Mouse (Mus musculus) T-helper 1 cell (primary cell): ENCODE results near the gene Cdh13.

Experiments
- in situ Hi-C: fragments of 300-600 bp; cut with MboI, MseI; formaldehyde crosslinking; loops from one replicate; pipeline ENCODE4 v1.15.1; 2025; ENCODE audit warnings: high pct_unique_total_duplicates

Gene Cdh13

DNA sequence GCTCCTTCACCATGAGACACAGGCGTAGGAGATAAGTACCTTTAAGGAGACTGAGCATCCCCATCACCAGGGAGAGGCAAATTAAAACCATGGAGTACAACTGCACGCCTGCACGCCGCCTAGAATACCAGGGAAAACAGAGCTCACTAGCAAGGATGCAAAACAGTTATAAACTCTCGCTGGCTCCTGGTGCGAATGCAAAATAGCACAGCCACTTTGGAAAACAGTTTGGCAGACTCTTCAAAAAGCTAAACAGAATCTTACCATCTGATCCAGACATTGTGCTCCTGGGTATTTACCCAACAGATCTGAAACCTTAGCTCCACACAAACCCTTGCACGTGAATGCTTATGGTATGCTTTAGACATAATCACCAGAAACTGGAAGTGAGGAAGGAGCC lies 506.1 kb downstream of the Cdh13 start:
- in situ Hi-C loops = no loop called here

DNA sequence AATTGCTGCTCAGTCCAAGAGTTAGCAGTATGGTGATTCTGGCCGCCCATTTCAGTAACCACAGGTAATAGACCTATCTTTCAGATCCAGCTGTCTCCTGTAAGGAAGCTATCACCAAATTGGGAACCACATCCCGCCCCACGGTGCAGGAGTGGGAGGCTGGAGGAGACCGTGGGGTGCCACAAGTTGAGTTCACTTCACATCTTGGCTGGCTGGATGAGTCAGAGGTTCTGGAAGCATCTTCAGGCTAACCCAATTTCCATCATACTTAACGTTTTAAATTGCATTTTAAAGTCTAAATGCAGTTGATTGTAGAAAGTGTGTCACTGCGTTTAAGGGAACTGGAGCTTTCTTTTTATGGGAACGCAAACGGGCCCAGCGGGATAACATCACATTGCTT lies 511.4 kb downstream of the Cdh13 start:
- in situ Hi-C loops = no loop called here

DNA sequence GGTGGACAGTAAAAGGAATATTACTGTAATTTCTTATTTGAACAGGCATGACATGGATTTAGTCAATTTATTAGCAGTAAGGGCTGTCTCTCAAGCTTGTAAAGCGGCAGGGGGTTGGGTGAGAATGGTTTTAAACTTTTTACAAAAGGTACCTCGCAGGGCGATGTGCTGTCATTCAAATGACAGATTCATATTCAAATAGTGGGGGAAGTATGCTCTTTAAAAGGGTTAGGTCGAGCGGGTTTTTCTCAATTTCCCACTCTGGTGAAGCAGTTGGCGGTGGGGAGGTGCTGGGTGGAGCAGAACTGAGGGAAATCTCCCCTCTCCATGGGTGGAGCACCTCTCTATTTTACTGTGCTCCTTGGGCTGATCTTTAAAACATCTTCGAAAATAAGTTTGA lies 513.0 kb downstream of the Cdh13 start:
- in situ Hi-C loops = no loop called here

DNA sequence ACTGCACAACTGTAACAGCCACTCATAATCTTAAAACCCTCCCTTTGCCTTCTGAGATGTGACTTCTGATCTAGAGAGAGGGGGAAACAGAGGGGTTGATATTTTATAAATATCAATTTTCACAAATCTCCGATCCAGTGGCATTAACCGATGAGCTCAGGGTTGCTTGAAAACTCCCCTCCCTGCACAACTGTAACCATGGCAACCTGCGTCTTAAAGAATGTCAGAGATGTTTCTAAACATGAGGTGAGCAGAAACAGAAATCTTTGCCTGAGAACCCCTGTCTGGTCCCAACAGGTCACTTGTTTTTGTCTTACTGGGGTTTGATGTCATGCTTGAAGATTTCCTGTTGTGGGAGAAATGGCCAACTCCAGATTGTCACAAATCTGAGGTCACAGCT lies 513.6 kb downstream of the Cdh13 start:
- in situ Hi-C loops = no loop called here

DNA sequence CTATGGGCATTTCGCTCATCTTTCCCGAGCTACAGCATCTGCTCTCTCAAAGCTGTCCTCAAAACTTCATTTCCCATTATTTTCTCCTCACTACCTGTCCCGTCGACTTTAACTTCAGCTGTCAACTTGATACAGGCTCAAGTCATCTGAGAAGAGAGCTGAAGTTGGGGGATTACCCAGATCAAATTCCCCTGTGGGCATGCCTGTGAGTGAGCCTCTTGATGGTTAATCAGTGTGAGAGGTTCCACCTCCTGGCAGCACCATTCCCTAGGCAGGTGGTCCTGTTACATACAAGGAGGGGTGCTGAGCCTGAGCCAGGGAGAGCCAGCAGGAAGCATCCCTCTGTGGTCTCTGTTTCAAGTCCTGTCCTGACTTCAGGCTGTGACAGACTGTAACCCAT lies 519.6 kb downstream of the Cdh13 start:
- in situ Hi-C loops = no loop called here

DNA sequence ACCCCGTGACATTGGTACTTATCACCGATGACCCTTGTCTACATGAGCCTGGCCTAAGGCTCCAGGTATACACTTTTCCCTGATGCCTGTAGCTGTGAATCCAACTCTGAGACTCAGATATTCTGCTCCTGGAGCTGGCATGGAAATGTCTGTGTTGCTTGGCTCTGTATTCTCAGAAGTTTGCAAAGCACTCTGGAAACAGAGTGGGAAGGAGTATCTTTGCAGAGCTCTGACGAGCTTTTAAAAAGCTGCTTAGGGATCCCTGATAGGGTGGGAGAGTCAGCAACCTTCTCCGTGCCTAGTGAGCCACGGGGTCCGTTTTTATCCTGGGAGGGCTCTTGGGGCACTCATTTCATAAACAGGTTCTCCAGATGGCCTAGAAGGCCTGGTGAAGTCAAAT lies 526.1 kb downstream of the Cdh13 start:
- in situ Hi-C loops = no loop called here

DNA sequence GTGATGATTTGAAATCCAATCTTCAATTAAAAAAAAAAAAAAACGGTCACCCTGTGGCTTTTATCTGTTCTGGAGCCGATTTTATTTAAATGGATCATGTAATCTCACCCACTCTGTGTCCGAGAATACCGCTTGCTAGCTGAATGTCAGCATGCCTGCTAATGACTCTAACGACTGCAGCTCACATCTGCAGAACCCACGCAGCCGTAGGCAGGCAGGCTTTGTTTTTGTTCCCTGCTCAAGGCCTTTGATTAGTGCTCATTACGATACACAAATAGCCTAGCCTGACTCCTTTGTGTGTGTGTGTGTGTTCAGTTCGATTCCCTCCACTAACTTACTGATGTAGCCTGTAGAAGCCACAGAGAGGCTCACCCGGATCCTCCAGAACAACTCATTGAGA lies 531.5 kb downstream of the Cdh13 start:
- in situ Hi-C loops = no loop called here

DNA sequence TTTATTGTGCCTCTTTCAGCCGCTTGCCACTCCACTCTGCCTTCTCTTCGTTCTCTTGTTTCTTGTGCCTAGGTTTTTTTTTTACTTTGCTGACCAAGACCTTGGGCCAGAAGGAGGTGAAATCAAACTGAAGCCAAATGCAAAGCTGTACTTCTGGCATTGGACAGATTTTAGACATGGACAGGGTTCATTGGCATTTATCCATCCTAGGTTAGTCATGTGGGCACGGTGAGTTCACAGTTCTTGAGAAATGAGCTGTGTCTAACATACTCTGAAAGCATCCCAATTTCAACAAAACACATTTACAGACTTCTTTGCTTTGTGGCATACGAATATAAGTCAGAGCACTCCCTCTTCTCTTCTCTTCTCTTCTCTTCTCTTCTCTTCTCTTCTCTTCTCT lies 543.2 kb downstream of the Cdh13 start:
- in situ Hi-C loops = no loop called here

DNA sequence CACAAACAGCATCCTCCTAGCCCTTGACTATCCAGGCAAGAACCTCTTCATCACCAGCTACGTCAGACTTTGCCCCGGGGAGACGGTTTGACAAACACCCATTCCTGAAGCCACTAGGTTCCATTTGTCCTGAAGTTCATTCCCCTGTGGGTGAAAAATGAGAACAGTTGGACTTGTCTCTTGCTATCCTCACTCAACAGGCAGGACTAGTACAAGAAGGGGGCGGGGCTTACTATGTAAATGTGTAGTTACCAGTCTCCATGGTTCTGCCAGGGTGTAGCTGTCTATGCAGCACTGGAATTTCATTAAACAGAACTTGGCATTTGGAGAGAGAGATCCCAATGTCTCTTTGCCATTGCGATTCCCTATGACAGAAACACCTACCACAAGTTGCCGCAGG lies 544.2 kb downstream of the Cdh13 start:
- in situ Hi-C loops = no loop called here

DNA sequence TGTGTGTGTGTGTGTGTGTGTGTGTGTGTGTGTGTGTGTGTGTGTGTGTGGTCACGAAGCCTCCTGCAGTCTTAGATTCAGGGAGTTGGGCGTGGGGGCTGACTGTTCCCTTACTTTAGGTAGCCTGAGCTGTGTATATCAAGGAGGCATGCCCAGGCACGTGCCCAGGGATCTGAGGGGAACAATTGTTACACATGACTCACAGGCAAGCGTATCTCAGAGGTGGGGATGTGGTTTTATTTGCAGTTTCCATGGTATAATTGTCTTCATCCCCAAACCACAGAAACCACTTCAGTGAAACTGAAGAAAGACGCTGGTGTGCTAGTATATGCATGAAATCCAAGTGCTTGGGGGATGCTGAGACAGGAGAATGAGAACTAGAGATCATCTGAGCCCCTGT lies 546.8 kb downstream of the Cdh13 start:
- in situ Hi-C loops = no loop called here

DNA sequence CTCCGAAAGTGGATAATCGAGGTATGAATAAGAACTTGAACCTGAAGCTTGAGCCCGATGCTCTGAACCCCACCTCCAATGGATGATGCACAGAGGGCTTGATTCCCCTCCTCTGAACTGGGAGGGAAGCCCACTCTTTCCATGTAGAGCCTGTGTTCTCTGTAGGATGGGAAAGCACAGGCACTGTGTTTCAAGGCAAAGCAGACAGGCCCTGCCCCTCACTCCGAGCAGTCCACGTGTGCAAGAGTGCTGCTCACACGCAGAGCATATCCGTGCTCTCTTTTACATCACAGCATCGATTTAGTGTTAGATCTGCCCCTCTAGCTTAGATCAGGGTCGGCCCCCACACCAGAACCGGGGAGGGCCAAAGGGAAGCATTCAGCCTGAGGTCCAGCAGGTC lies 547.5 kb downstream of the Cdh13 start:
- in situ Hi-C loops = no loop called here

DNA sequence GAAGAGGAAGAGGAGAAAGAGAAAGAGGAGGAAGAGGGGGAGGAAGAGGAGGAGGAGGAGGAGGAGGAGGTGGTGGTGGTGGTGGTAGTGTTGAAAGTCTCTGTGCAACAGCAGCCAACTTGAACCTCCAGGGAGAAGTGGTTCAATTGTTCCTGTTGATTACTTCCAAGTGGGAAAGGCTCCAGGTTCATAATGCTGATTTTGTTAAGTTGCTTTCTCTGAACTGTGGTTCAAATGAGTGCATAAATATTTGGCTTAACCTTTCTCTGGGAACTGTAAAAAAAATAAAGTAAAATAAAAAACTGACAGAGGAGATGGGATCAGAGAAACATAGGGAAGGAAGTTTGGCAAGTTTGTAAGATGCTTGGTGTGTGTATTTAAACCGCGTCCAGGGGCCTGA lies 555.3 kb downstream of the Cdh13 start:
- in situ Hi-C loops = no loop called here

DNA sequence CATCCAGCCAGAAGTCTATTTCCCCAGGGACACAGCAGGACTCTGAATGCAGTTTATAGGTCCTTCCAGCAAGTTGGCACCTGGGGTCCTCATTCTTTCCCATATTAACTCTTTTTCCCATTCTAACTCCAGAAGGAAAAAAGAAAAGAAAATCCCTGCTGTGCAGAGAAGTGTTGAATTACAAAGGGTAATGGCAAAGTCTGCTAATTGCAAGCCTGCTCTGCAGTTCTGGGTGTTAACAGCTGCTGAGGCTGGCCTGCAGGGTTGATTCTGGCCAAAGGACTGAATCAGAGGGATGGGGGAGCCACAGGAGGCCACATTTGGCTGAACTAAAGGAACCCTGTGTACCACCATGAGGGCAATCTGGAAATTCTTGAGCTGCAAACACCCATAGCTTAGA lies 562.2 kb downstream of the Cdh13 start:
- in situ Hi-C loops = no loop called here

DNA sequence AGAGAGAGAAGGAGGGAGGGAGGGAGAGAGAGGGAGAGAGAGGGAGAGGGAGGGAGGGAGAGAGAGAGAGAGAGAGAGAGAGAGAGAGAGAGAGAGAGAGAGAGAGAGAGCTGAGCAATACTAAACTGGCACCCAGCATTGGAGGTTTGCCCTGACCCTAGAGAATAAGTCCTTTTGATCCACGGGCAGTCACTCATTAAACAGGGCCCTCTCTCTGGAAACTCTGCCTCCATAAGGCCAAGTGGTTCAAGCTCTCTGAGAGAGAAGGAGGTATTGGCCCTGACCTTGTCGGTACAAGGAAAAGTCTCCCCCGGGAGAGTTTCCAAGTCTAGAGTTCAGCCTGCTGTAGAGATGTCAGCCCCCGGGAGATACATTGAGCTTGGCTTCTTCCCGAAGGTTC lies 564.5 kb downstream of the Cdh13 start:
- in situ Hi-C loops = no loop called here

DNA sequence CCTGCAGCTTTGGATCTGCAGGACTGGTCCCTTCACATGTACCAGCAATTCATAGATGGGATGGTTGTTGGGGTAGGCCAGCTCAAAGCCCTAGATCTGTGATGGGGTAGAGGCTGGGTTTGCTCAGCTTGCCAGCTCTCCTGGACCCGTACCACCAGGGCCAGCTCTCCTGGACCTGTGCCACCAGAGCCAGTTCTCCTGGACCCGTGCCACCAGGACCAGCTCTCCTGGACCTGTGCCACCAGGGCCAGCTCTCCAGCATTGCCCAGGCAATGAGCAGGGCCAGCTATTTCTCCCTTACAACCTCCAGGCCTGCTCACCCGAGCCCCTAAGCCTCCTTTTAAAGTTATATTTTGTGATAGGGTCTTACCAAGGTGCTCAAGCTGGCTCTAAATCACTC lies 566.0 kb downstream of the Cdh13 start:
- in situ Hi-C loops = no loop called here

DNA sequence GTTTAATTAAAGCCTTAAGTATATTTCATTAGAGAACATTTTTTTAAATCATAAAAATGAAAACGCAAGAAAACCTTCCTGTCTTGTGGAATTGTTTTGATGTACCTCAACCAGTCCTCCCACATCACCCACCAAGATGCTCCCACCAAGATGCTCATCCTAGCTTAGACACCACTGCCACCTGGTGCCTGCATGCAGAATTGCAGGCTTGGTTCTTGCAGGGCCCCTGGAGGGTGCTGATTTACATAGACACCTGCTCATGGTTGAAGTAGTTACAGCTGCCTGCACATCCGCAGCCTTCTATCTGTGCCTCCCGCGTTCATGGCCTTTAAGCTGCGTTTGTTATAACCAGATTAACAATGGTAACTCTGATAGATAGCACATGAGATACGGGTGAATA lies 566.8 kb downstream of the Cdh13 start:
- in situ Hi-C loops = no loop called here

DNA sequence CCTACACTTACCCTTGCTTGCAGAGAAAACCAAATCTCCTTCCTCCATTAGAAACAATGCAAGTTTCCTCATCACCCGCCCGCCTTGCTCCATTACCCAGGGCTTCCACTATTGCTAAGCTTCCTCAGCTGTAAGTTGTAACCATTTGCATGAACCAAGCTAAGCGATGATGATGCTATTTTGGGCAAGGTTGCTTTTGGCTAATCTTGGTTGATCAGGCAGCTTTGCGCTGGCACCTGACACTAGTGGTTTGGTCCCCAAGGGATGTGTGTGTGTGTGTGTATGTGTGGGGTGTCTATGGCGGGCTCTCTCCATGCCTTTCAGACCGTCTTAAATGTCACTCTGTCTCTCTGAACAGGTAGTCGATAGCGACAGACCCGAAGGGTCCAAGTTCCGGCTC lies 567.8 kb downstream of the Cdh13 start:
- in situ Hi-C loops = no loop called here

DNA sequence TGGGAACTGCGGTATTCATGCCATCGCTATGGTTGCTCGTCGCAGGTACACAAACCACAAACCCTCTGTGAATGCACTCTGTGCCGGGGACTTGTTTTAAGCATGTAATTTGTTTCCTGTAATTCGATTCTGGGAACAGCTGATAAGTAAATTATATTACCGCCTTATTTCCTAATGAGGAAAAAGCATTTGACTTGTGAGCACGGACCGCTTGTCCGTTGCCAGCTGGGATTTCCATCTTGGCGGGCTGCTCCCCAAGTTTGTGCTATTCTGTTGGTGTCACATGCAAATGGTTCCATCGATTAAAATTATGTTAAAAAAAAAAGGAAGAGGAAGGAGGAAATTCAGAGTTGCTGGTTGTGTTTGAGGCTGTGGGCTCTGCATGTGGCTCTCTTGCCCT lies 569.3 kb downstream of the Cdh13 start:
- in situ Hi-C loops = no loop called here

DNA sequence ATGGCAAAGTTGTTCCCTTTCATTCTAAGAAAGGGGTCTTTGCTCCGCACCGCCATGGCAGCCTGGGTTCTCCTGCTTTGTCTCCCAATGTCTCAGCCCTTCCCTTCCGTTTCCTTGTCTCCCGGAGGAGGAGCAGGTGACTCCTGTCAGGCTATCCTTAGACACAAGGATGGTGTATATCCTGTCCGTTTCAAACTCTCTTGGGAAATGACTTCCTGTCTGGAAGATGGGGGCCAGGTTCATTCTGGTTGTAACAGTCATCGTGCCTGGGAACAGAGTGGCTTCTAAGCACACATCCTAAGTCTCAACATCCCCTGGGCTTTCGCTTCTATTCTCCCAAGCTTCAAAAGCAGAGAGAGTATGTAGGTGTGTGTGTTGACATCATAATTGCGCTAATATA lies 571.1 kb downstream of the Cdh13 start:
- in situ Hi-C loops = no loop called here

DNA sequence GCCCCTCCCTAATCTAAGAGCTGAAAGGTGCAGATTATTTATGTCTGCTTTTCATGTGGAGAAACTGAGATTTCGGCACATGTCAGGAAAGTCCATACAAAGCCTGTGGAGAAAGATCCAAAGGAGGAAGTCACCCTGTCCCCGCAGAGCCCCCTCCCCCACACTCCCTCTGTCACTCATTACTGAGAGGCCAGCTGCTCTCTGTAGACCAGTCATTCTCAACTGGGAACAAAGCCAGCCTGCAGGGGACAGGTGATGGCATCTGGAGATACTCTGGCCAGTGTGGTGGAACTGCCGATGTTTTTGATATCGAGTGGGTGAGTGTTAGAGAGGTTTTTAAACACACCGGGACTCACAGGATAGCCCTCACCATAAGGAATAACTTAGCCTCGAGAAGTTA lies 582.8 kb downstream of the Cdh13 start:
- in situ Hi-C loops = no loop called here

DNA sequence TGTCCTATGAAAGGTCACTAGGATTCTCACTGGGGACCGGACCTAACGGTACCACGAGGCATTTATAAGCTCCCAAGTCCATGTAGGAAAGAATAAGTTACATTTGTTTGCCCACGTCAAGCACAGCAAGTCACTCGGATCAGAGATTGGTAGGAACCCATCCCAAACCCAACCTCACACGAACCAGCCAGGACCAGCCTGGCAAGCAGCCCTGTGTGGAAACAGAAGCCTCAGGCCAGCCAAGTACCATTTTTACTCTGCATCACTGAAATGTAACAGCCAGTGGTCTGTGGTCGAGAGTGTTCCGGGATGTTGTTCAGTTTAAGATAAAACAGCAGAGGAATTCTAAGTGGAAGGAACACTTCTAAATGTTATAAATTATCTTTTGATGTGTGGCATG lies 587.2 kb downstream of the Cdh13 start:
- in situ Hi-C loops = no loop called here

DNA sequence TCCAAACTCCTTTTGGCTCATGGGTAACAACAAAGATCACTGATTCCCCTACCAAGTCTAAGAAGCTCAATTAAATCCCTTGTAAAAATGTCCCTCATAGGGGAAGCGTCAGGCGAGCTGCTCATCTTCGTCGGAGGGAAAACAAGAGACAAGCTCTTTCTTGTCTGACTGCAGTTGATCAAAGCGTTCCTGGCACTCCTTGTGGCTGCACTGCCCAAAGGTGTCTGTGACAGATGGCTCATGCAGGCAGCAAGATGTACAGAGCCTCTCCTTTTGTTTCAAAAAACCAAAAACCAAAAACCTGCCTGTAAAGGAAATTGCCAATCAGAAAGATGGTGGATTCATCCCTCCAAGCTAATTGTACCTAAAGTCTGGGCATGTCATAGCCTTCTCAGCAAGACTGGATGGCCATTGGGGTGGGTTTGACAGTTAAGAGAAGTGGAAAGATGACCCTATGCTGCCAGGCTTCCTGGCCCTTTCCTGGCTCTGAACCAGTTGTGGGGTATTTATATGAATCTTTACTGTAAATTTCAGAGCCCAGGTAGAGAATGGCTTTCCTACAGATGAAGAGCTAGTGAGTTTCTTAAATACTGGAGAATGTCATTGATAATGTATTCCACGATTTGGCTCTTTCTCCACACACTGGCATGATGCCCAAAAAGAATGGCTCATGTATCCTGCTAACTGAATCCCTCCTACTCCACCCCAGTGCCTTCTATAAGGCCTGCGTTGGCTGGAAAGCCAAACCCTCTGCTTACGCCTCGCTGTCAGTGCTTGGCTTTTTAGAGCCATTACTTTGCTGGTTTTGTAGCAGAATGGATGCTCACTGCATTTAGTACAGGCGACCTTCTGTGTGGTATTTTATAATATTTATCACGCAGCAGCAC lies 596.6 kb downstream of the Cdh13 start:
- in situ Hi-C loops = no loop called here

DNA sequence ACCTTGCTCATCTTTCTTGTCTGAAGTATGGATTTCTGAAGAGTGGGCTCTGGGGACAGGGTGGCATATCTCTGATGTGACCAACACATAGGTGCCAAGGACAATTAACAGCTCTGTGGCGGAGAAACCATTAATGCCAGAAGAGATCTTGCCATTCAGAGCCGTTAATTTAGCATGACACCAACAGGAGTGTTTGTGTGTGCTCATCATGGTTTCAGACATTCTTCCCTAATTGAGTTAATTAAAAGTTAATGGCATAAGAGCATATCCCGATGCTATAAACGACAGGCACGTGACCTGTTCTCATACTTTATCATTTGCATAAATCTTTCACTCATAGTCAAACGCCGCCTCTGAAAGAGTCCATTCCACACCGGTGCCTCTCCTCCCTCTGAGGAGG lies 600.8 kb downstream of the Cdh13 start:
- in situ Hi-C loops = no loop called here

DNA sequence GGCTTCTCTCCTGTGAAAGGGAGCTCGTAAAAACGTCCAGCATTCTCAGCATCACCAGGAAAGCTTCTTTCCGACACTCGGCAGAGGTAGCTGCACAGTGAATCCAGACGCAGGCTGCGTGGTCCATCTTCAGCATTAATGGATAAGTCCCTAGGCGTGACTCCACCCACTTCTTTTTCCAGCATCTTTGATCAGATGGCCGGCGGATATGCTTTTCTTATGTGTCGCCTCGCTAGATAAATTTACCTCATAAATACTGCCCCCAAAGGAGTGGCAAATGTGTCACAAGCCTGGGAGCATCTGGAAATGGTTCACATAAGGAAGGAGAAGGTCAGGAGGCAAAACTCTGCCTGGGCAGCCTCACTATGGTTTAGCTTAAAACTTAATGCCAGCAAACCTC lies 601.5 kb downstream of the Cdh13 start:
- in situ Hi-C loops = no loop called here
